Mouse (Mus musculus) kidney, adult 11 months (tissue): ENCODE measurements around the gene Degs1.

Experiments
- DNase-seq: peaks from one replicate; pipeline ENCODE4 v3.0.0; 2022

The Degs1 gene

DNA sequence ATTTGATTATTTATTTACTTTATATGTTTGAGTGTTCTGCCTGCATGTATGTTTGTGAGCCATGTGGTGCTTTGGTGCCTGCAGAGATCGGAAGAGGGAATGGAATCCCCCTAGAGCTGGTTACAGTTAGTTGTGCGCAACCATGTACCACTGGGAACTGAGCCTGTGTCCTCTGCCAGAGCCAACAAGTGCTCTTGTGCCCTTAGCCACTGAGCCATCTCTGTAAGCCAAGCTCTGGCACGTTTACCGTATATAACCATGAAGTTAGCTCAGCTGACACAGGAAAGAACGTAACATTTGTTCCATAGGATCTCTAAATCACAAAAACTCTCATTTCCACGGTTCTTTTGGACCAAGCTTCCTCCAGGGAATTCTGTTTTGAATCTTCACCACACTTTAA lies 2.6 kb downstream of the Degs1 start:
- DNase-seq = no peak

DNA sequence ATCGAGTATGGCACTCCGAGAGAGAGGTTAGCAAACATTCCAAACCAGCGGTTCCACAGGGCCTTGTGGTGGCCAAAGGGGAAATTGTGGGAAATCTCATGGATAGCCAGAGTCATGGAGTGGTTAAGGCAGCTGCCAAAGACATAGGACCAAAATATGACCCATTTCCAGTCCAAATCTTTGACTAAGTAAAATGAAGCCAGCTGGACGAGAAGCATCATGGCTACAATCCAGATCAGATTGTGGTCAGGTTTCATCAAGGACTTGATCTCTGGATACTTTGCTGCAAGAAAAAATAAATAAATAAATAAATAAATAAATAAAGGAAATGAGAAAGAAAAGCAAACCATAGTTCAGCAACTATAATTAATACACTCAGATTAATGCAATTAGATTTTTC lies 3.2 kb downstream of the Degs1 start:
- no peak for DNase-seq

DNA sequence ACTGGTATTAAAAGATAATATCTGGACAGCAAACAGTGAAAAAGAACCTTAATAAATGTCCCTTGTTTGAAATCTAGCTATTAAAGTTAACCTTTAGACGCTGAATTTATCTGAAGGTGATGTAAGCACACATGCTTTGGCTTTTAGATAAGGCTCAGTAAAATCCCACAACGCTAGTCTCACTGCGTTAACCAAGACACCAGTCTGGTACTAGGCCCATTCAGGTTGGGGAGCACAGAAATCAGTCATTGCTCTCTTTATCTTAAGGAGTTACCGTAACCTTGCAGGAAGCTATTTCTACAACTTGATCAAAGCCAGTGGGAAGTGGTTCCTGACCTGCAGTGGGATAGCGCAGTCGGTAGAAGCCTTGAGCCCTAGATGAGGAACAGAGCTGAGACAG lies 7.5 kb downstream of the Degs1 start:
- DNase-seq = no peak

DNA sequence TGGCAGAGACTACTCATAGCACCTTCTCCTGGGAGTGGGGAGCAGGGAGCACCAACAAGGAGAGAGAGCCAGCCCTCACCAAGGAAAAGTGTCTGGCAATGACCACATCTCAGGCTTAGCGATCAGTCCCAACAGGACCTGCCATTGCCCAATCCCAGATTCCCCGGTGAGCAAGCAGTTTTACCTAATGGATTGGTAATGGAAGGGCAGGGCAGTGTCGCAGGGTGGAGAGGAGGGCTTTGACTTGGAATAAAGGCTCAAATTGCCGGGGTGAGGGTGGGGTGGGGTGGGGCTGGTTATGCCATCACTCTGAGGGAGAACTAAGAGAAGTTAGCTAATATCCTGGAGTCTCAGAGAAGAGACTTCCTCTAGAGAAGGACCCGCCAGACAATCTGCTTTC lies 11.0 kb downstream of the Degs1 start:
- no peak for DNase-seq

DNA sequence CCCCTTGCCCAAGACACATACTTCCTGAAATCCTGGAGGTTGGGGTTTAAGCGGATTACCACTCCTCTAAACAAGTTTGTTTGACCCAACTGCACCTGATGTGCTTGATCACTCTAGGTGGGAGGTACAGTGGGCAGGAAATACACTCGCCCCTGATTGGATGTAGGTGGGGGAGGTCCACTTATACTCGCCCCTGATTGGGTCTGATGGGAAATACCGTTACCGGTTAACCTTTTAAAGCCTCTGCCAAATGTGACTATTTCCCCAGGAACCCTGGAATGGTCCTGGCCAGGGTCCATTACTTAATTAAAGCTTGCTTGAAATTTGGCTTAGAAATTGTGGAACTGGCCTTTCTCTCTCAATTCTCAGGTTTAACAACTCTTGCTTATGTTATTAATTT lies 11.5 kb downstream of the Degs1 start:
- DNase-seq = peak; percentile 90

DNA sequence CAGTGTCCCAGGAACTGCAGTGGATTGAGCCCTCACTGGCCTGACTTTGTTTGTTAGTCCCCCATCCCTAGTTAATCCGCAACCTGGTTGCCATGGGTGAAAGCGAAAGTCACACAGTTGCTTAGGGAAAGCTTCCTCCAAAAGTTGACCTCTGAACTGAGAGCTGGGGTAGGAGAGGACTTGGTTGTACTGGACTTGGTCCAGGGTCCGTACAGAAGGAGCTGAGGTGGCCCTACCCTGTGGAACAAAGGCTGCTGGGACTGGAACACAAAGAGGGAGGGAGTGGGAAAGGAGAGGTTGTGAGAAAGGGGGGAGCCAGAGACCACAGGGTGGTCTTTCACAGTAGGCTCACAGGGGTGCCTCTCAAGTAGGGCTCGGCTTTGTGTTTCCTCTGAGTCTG lies 14.3 kb downstream of the Degs1 start:
- DNase-seq = peak; percentile 91

DNA sequence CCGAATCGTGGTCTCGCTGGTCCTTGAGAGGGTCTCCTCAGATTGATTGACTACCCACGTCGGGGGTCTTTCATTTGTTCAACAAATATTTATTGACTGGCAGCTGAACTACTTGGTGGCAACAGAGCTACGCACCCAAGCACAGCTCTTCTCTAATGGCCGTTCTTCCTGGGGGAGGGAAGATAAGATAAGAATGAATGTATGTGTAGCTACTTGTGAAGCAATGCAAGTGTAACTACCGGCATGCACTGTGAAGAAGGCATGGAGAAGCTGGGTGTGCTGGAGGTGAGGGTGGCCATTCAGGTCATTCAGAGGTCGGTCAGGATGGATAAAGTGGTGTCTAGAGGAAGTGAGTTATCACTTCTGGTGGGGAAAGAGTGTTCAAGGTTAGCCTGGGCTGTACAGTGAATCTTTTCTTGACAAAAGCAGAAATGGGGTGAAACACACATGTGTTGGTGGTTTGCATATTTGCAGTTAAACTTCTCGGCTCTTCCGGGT lies 16.5 kb downstream of the Degs1 start:
- DNase-seq = no peak

DNA sequence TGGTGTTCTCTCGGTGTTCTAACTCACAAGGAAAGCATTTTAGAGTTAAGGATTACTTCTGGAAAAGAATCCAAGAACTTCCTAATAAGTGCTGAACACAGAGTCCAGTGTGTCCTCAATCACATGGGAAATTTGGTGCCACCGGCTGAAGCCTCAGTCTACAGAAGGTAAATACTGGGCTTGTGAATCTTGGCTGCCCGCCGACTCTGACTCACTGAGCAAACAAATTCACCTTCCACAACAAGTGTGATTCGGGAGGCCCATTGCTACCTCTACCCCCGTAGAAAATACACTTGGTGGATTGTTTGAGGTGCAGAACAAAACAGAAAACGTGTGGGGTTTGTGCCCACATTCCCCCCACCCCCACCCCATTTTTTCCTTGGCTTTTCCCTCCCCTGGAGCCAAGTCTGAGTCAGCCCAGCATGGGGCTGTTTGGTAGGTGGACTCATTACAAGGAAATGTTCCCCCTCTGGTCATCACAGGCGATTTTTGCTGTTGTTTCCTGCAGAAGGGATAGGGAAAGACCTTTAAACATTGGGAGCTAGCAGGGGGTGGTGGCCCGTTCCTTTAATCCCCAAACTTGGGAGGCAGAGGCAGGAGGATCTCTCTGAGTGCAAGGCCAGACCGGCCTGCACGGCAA lies 26.4 kb downstream of the Degs1 start:
- no peak for DNase-seq

DNA sequence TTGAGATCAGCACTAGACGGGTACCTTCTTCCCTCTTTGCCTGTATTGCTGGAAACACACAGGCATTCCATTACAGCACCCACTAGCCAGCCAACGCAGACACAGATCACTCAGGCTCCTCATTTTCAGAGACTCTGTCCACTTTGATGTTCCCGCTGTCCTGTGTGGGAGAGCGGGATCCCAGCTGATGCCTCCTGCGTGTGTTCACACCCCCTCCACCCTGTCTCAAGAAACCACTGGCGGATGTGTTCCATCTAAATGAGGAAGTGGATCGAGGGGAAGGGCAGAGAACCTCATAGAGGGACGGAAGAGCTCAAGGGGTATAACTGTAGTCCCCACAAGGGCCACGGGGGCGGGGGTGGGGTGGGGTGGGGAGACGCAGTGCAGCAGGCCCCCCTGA lies 27.6 kb downstream of the Degs1 start:
- no peak for DNase-seq

DNA sequence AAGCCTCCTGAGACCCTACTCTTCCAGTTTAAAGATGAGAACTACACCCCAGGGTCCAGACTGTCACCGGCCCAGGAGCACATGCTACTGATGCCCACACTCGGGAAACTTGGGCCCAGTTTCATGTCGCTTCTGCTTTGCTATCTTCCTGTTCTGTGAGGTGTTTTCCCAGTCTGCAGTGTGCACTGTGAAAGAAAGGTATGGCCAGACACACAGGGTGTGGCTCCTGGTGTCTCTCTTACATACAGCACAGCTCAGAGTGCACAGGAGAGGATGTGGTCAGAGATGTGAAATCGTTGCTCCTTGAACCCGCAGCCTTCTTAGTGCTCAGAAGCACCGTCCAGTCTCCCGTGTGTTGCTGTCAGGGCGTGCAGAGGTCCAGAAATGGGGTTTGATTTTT lies 28.0 kb downstream of the Degs1 start:
- no peak for DNase-seq

DNA sequence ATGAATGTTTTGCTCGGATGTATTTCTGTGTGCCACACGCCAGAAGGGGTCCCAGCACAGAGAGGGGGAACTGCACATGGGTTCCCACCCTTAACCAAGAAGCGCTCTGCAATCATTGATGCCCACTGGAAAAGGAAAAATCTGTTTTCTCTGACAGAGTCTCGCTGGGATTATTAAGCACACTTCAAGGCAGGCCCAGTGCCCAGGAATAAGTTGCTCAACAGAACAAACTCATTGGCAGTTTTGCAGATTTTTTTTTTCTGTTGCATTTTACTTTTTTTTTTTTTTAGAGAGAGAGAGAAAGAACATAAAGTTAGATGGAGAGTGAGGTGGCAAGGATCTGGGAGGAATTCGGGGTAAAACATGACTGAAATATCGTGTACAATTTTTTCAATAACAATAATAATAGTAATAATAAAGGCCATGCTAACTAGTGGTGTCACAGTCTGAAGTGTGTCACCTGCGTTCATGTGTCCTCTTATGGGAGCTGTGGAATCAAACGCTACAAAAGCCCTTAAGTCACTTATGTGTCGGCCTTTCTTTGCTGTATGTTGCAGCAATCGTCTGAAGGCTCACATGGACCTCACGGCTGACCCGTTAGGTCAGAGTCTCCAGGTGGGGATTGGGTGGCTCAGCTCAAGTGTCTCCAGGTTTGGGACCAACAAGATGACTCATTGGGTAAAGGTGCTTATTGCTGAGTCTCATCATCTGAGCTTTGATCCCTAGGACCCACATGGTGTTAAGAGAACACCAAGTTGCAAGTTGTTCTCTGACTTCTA lies 28.7 kb downstream of the Degs1 start:
- no peak for DNase-seq

DNA sequence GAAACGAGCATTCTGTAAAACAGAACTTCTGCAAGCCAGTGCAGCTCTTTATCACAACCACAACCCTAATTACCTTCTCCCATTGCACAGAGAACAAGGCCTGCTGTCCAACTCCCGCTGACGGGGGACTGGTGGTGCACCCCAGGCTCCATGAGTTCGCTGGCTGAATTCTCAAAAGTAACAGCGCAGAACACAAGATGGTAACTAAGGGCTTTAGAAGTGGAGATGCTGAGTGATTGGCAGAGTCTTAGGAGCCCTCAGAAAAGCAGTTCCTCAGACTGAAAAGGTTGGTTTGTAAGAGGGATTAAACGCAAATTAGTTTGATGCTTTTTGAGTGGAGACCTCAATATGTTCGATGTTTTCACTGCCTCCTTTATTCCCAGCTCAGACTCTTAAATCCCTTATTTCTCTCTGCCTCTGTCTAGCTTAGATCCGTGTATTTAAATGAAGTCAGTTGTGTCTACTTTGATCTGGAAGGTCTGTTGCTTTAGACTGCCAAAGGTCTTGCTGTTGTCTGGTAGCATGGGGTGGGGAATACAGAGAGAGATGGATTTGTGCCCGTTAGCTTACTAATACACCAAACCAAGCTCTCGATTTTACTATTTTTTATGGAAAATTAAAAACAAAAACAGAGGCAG lies 30.0 kb downstream of the Degs1 start:
- DNase-seq = no peak

DNA sequence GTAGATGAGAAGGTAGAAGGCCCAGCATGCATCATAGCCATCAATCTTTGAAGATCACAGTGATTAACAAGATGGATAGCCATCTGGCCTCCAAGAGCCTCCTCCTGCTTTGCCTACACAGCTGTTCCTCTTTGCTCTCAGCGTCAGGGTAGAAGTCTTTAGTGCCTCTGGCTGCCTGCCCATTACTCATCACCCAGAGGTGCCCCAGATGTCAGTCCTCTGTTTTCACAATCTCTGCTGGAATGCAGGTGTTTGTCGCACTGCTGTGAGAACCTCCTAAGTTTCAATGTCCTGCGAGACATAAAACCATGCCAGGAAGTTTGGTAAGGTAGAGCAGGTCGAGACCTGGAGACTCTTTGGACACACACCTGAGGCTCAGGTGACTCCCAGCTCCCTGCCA lies 31.9 kb downstream of the Degs1 start:
- no peak for DNase-seq

DNA sequence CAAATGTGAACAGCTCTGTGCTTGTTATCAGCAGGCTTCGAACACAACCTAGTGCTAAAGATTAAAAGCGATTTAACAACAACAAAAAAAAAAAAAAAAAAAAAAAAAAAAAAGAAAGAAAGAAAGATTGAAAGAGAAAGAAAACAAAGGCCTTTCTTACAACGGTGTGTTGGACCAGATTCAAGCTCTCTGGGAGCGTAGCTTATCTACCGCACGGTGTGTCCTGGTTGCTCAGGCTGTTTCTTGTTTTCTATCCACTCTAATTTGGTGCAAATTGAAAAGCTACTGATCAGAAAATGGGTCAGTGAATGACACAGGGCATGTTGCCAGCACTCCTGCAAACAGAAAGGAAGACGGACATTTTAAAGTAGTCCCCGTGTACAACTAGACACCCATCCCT lies 33.3 kb downstream of the Degs1 start:
- DNase-seq = no peak

DNA sequence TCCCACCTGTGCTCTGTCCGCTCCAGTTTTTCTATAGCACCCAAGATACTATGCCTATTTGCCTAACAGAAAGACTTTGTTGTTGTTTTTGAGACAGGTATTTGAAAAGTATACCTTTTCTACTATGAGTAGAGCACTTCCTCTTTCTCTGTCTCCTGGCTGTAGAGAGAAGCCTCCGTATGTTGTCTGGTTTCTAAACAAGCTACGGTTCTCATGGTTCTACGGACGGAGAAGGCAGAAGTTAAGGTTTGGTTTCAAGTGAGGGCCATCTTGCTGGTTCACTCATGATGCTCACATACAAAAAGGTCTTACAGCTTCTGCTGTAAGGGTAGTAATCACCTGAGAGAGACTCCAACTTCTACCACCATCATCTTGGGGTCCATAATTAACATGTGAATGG lies 37.6 kb downstream of the Degs1 start:
- no peak for DNase-seq

DNA sequence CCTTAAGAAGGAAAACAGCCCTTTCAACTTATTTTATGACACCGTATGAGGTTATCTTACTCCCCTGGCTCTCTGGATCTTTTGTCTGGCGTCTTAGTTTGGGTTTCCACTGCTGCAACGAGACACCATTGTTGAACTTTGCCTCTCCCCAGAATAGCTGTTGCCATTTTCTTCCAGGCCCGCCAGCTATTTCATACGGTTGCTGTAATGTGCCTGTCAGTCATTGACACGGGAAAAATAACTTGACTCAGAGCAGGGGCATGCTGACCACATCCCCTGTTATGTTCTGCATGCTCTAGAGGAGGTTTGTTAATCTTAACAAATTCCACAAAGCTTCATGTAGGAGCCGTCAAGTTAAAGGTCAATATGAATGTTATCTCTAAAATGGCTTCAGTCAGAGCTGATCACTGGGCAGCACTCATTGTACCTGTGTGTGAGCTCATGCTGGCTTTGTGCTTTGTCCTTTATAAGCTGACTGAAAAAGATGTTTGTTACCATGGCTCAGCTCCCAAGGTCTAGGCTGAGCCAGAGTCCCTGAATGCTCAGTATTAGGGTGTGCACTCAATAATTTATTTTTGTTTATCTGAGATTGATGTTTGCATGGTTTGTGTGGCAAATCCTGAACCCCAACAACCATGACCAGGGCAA lies 44.4 kb downstream of the Degs1 start:
- DNase-seq = no peak

DNA sequence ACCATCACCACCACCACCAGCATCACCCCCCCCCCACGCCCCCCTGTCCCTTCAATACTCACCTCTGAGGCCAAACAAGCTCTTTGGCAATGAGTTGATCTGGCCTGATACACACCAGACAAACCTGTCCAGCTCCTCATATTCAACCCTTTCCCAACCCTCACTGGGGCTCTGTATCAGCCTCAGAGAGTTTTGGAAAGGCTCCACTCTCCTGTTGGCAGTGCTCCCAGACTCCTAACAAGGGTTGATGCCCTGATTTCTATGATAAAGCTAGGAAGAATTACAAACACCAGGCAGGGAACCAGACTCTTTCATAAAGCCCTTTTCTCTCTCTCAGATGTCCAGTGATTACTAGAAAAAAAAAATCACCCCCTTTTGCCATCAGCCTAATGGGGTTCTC lies 45.2 kb downstream of the Degs1 start:
- DNase-seq = no peak

DNA sequence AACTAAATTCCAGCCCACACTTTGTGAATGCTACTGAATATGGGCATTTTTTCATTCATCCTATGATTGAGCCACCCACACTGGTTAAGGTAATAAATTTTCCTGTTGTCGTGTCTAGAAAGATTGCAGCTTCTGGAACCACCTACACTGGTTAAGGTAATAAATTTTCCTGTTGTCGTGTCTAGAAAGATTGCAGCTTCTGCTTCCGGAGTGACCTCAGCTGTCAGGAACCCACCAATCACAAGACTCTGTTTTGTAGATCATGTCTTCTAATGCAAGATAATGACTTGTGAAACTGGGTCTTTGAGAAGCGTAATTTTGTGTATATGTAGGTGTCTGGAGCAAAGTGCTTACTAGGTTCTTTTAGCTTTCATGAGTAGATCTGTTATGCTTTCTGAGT lies 47.4 kb downstream of the Degs1 start:
- no peak for DNase-seq

DNA sequence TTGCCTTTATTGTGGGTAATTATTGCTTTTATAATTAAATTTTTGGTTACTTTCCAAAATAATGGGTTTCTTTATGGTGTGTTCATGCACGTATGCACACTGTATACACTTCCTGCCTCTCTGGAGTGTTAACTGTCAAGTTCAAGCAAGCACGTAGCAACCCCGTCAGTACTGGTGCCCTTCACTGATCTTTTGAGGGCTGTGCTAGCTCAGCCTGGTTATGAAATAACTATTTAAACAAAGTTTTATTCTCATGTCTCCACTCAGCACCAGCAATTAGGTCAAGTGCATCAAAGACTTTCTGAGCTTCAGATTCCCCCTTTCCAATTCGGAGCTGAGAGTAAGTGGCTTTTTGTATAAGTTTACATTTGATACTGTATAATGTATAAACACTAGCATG lies 53.2 kb downstream of the Degs1 start:
- no peak for DNase-seq

DNA sequence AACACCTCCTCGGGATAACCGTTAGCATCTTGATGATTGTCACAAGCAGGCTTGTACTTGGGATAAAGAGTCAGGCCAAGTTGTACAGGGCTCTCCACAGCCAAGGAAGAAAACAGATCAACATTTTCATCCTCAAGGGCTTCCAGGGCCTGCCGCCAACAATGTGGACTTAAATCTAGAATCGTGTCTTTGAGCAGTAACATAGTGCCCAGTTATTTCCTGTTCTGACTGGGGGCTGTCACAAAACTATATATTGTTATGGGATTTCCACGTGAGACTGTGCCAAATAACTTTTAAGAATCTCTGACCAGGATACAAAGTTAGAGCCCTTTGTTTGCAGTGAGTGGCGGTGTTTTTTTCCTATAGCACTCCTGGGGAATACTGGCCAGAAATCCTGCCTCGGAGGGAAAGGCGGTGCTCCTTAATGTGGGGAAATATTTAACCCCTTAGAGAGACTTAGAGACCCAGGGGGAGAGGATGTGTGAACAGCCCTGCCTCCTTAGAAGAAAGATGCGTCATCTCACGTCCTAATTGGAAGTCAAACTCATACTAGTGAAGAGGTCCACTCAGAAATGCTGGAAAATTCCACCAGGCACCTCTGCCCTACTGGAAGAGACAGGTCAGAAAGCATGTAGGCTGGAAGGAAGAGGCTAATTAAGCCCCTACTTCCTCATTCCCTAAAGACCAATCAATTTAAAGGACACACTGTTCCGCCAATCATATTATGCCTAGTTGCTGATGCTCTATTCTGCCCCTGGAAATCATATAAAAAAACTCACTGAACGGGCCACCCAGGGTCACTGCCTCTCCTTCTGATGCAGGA lies 55.3 kb downstream of the Degs1 start:
- peak; percentile 30 for DNase-seq

DNA sequence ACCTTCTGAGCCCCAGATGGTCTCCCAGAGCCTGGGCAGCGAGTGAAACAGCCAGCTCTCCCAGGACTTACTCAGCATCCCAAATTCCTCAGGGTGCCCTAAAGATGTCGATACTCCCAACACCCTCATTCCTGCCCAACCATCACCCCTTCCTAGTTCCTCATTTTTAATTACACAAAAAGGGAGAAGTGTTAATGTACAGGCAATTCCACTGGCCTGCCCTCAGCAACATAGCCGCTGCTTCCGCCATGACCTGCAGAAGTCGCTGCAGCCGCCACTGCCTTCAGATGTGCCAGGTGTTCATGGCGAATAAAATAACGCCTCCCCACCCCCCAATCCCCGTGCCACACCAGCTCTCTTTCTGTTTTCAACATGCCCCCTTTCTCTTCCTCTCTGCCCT lies 56.3 kb downstream of the Degs1 start:
- no peak for DNase-seq
